Mouse (Mus musculus) forebrain, embryonic 13.5 days (tissue): ENCODE measurements around the gene Amhr2. TPM values are rescaled to one million over a fixed set of nuclear protein-coding genes. Genes with fewer than 3 reads are reported as not detected.

Experiments used
- ATAC-seq: fragments of 200-750 bp; cut with Nextera tagmentation; 2 replicates; pipeline ENCODE4 v1.8.0; 2017
- H3K27ac ChIP-seq: fragments of 300-500 bp; sonication (generic); 2 replicates; pipeline ENCODE4 v1.5.1; 2015; ENCODE audit warnings: inconsistent platforms, mild to moderate bottlenecking, moderate library complexity
- H3K27me3 ChIP-seq: fragments of 300-500 bp; sonication (generic); 2 replicates; pipeline ENCODE4 v1.6.1; 2015; ENCODE audit warnings: mild to moderate bottlenecking, inconsistent platforms
- H3K36me3 ChIP-seq: fragments of 300-500 bp; sonication (generic); 2 replicates; pipeline ENCODE4 v1.6.1; 2015; ENCODE audit warnings: mild to moderate bottlenecking, inconsistent platforms; ENCODE audit not compliant: poor library complexity, severe bottlenecking
- H3K4me1 ChIP-seq: fragments of 300-500 bp; sonication (generic); 2 replicates; pipeline ENCODE4 v1.6.1; 2015; ENCODE audit warnings: inconsistent platforms
- H3K4me2 ChIP-seq: fragments of 300-500 bp; sonication (generic); 2 replicates; pipeline ENCODE4 v1.6.1; 2015; ENCODE audit warnings: inconsistent platforms, mild to moderate bottlenecking, moderate library complexity
- H3K4me3 ChIP-seq: fragments of 300-500 bp; sonication (generic); 2 replicates; pipeline ENCODE4 v1.5.1; 2015; ENCODE audit warnings: mild to moderate bottlenecking, inconsistent platforms
- H3K9ac ChIP-seq: fragments of 300-500 bp; sonication (generic); 2 replicates; pipeline ENCODE4 v1.6.1; 2015; ENCODE audit warnings: mild to moderate bottlenecking, inconsistent platforms
- H3K9me3 ChIP-seq: fragments of 300-500 bp; sonication (generic); replicated peaks from 2 replicates; pipeline ENCODE4 v1.6.1; 2016; ENCODE audit warnings: inconsistent platforms
- WGBS: fragments of 180-500 bp; shearing (Covaris S2); methylation state at CpG from one replicate; pipeline ENCODE4 v1.1.7; 2015; 5-methylcytosine and 5-hydroxymethylcytosine counted together
- polyA plus RNA-seq: library from polyadenylated mRNA; unstranded; fragments of >200 nt; fragmentation: Nextera tagmentation; extraction: Ambion mirVana; gene quantifications from 2 replicates; pipeline ENCODE4 v1.2.1, GENCODE M21; 2015

The Amhr2 gene
- polyA plus RNA-seq, 1 experiment from 2014 or later, result 0.19 TPM

GRCm38 (mm10) chr15:102460971-102461370, 15.8 kb downstream of the Amhr2 start:
- H3K36me3 ChIP-seq, result peaks cover 6% of the 10 kb centered on the region; the same call in 1 of the 2 replicates
- 78% methylated on average over 4 of the region's 4 CpGs for WGBS
- H3K27me3 ChIP-seq, result no peaks in the 10 kb centered on the region
- ATAC-seq, result no peak
- peaks cover 19% of the 10 kb centered on the region for H3K4me1 ChIP-seq
- H3K9ac ChIP-seq, result no peak overlapping the region
- H3K4me2 ChIP-seq, result no peak overlapping the region
- H3K4me3 ChIP-seq, result no peak overlapping the region
- H3K9me3 ChIP-seq, result no peaks in the 10 kb centered on the region
- no peak overlapping the region for H3K27ac ChIP-seq

- Histone ChIP-seq H3K9ac (no peak overlapping the region), H3K9me3 (no peaks in the 10 kb centered on the region), H3K27ac (no peak overlapping the region), H3K4me1 (peaks cover 19% of the 10 kb centered on the region), H3K27me3 (no peaks in the 10 kb centered on the region), H3K4me3 (no peak overlapping the region), H3K36me3 (peaks cover 6% of the 10 kb centered on the region; the same call in 1 of the 2 replicates), H3K4me2 (no peak overlapping the region)
- WGBS, result 89% methylated on average over 9 of the region's 9 CpGs
- ATAC-seq, result no peak
Measured at GRCm38 (mm10) chr15:102461430-102462075, 16.4 kb downstream of the Amhr2 start.

GRCm38 (mm10) chr15:102463666-102464065, 18.5 kb downstream of the Amhr2 start:
- Histone ChIP-seq H3K36me3 (peaks cover 6% of the 10 kb centered on the region; the same call in 1 of the 2 replicates), H3K9me3 (no peaks in the 10 kb centered on the region), H3K4me2 (no peak overlapping the region), H3K27ac (no peak overlapping the region), H3K9ac (no peak overlapping the region), H3K4me3 (no peak overlapping the region), H3K27me3 (no peaks in the 10 kb centered on the region), H3K4me1 (peaks cover 15% of the 10 kb centered on the region)
- no peak for ATAC-seq

GRCm38 (mm10) chr15:102468675-102469370, 23.7 kb downstream of the Amhr2 start:
- Histone ChIP-seq H3K4me2 (no peak overlapping the region), H3K9me3 (no peaks in the 10 kb centered on the region), H3K36me3 (0 out of 2 replicates have a peak, but pooled peaks cover 2% of the 10 kb centered on the region), H3K4me1 (peaks cover 20% of the 10 kb centered on the region), H3K27ac (no peak overlapping the region), H3K4me3 (no peak overlapping the region), H3K9ac (no peak overlapping the region), H3K27me3 (no peaks in the 10 kb centered on the region)
- no peak for ATAC-seq
- WGBS, result 97% methylated on average over 9 of the region's 9 CpGs

GRCm38 (mm10) chr15:102470183-102470604, 25.0 kb downstream of the Amhr2 start, which contains the start of gene Pcbp2:
Gene Pcbp2, plus strand, starts transcription at chr15:102470539.
- H3K4me3 ChIP-seq, result peak within 1 kb of the TSS; percentile 90
- H3K27ac ChIP-seq, result peak within 1 kb of the TSS; percentile 97
- peak within 1 kb of the TSS; percentile 76 for H3K4me2 ChIP-seq
- no peaks in the 10 kb centered on the region for H3K9me3 ChIP-seq
- peaks cover 16% of the 10 kb centered on the region for H3K36me3 ChIP-seq
- under 1% methylated on average over 35 of the region's 40 CpGs for WGBS
- H3K27me3 ChIP-seq, result no peaks in the 10 kb centered on the region
- peak; percentile 99 for ATAC-seq
- peaks cover 20% of the 10 kb centered on the region for H3K4me1 ChIP-seq
- peak within 1 kb of the TSS; percentile 97 for H3K9ac ChIP-seq

- H3K4me2 ChIP-seq, result peak overlapping the region; percentile 76
- peak; percentile 74 for ATAC-seq
- H3K9me3 ChIP-seq, result no peaks in the 10 kb centered on the region
- peak overlapping the region; percentile 90 for H3K4me3 ChIP-seq
- under 1% methylated on average over 32 of the region's 67 CpGs for WGBS
- H3K27me3 ChIP-seq, result no peaks in the 10 kb centered on the region
- peaks cover 22% of the 10 kb centered on the region for H3K36me3 ChIP-seq
- peak overlapping the region; percentile 97 for H3K9ac ChIP-seq
- H3K27ac ChIP-seq, result peak overlapping the region; percentile 97
- H3K4me1 ChIP-seq, result peaks cover 20% of the 10 kb centered on the region
Measured at GRCm38 (mm10) chr15:102470605-102471294, 25.6 kb downstream of the Amhr2 start.

- peak overlapping the region; percentile 97 for H3K27ac ChIP-seq
- peak overlapping the region; percentile 90 for H3K4me3 ChIP-seq
- peaks cover 27% of the 10 kb centered on the region for H3K36me3 ChIP-seq
- H3K4me1 ChIP-seq, result peaks cover 20% of the 10 kb centered on the region
- H3K4me2 ChIP-seq, result peak overlapping the region; percentile 76
- H3K9me3 ChIP-seq, result no peaks in the 10 kb centered on the region
- no peaks in the 10 kb centered on the region for H3K27me3 ChIP-seq
- WGBS, result under 1% methylated on average over 10 of the region's 10 CpGs
- peak overlapping the region; percentile 97 for H3K9ac ChIP-seq
- no peak for ATAC-seq
Measured at GRCm38 (mm10) chr15:102471295-102471645, 26.1 kb downstream of the Amhr2 start.

GRCm38 (mm10) chr15:102471727-102472126, 26.6 kb downstream of the Amhr2 start:
- Histone ChIP-seq H3K27me3 (no peaks in the 10 kb centered on the region), H3K27ac (no peak overlapping the region), H3K9ac (peak overlapping the region; percentile 97), H3K4me3 (peak overlapping the region; percentile 90), H3K9me3 (no peaks in the 10 kb centered on the region), H3K4me1 (peaks cover 20% of the 10 kb centered on the region), H3K4me2 (peak overlapping the region; percentile 76), H3K36me3 (peaks cover 31% of the 10 kb centered on the region)
- no peak for ATAC-seq

- Histone ChIP-seq H3K27ac (no peak overlapping the region), H3K4me2 (0 out of 2 replicates have a peak overlapping the region, but pooled peaks have one; percentile 6), H3K36me3 (peaks cover 47% of the 10 kb centered on the region), H3K4me1 (peaks cover 20% of the 10 kb centered on the region), H3K27me3 (no peaks in the 10 kb centered on the region), H3K9ac (no peak overlapping the region), H3K4me3 (no peak overlapping the region), H3K9me3 (no peaks in the 10 kb centered on the region)
- no peak for ATAC-seq
- WGBS, result 72% methylated on average over 2 of the region's 2 CpGs
Measured at GRCm38 (mm10) chr15:102473246-102473645, 28.1 kb downstream of the Amhr2 start.

- Histone ChIP-seq H3K27me3 (no peaks in the 10 kb centered on the region), H3K4me3 (no peak overlapping the region), H3K27ac (no peak overlapping the region), H3K4me2 (no peak overlapping the region), H3K9ac (no peak overlapping the region), H3K9me3 (no peaks in the 10 kb centered on the region), H3K36me3 (peaks cover 59% of the 10 kb centered on the region), H3K4me1 (peaks cover 20% of the 10 kb centered on the region)
- WGBS, result 91% methylated on average over 2 of the region's 2 CpGs
- no peak for ATAC-seq
Measured at GRCm38 (mm10) chr15:102474520-102474919, 29.4 kb downstream of the Amhr2 start.

GRCm38 (mm10) chr15:102483136-102483535, 38.0 kb downstream of the Amhr2 start:
- H3K27ac ChIP-seq, result no peak overlapping the region
- no peaks in the 10 kb centered on the region for H3K9me3 ChIP-seq
- no peak overlapping the region for H3K9ac ChIP-seq
- no peaks in the 10 kb centered on the region for H3K27me3 ChIP-seq
- ATAC-seq, result no peak
- no peak overlapping the region for H3K4me2 ChIP-seq
- H3K36me3 ChIP-seq, result peaks cover 91% of the 10 kb centered on the region
- no peak overlapping the region for H3K4me3 ChIP-seq
- WGBS, result 97% methylated on average over 3 of the region's 3 CpGs
- H3K4me1 ChIP-seq, result no peaks in the 10 kb centered on the region

GRCm38 (mm10) chr15:102485853-102486252, 40.7 kb downstream of the Amhr2 start:
- 89% methylated on average over 12 of the region's 12 CpGs for WGBS
- no peak overlapping the region for H3K4me3 ChIP-seq
- H3K9me3 ChIP-seq, result no peaks in the 10 kb centered on the region
- H3K4me1 ChIP-seq, result no peaks in the 10 kb centered on the region
- H3K9ac ChIP-seq, result no peak overlapping the region
- no peaks in the 10 kb centered on the region for H3K27me3 ChIP-seq
- H3K27ac ChIP-seq, result no peak overlapping the region
- no peak for ATAC-seq
- no peak overlapping the region for H3K4me2 ChIP-seq
- peaks cover 92% of the 10 kb centered on the region for H3K36me3 ChIP-seq
